Mouse (Mus musculus) embryonic fibroblast, embryonic 13.5 days (primary cell): ENCODE measurements around the gene Fndc3a.

Experiments
- CTCF ChIP-seq: IDR thresholded peaks from 2 replicates; pipeline ENCODE4 v1.5.1; 2011; ENCODE audit warnings: mild to moderate bottlenecking, control low read depth, low read length, moderate library complexity, borderline replicate concordance; ENCODE audit not compliant: insufficient read depth
- POLR2A ChIP-seq: IDR thresholded peaks from 2 replicates; pipeline ENCODE4 v1.6.1; 2011; ENCODE audit warnings: low read depth, mild to moderate bottlenecking, control low read depth, low read length, moderate library complexity

DNA sequence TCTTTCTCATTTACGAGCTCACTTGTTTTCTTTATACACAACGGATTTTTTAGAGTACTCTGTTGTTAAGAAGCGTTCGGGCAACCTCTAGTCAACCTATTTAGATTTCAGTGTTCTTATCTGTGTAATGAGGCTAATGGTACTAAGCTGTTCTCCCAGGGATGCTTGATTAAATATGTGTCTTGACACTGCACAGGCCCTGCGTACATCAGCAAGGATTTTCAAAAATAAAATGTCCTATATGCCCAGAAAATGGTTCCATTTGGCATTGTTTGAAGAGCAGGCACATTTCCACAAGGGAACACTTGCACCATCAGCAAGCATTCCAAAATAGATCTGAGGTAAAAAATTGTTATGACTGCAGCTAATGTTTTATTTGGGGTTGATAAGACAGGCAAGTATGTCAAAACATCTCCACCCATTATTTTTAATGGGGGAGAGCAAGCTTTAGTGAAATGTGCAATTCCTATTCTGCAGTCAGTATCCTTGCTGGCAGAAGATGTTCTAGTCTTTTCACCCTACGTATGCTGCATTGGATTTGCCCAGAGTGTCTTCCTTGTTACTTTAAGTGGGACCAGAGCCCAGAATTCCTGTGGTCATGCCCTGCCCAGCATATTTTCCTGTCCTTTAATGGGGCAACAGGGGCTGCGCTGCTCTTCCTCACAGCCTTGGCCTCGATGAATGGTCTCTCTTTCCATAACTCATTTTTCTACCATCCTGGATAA lies 29.8 kb upstream of the Fndc3a start:
- TF ChIP-seq CTCF (no peak), POLR2A (no peak)
